Mouse (Mus musculus) stomach, postnatal 0 days (tissue): ENCODE data around the gene Khnyn.

Experiments used
- CTCF ChIP-seq: IDR thresholded peaks from 2 replicates; pipeline ENCODE4 v1.5.1; 2016; ENCODE audit warnings: antibody characterized with exemption, low read depth, mild to moderate bottlenecking, moderate library complexity
- EP300 ChIP-seq: optimal IDR thresholded peaks from 2 replicates; pipeline ENCODE3; 2016; ENCODE audit warnings: antibody characterized with exemption

- TF ChIP-seq CTCF = no peak
- no peak for TF ChIP-seq EP300
These were observed 37.9 kb downstream of the Khnyn start for GRCm38 (mm10) chr14:55922475-55923232.
